Comparison of ENCODE assay signal across 8 mouse cellular contexts in genomic region chr2:36008071-36008470, GRCm38 (mm10). TPM values are rescaled to one million over a fixed set of nuclear protein-coding genes. Genes with fewer than 3 reads are reported as not detected.
DNase-seq lines count a peak whose midpoint lies in the region; ATAC-seq and TF ChIP-seq lines count a peak whose summit lies in the region.

No protein-coding gene starts in this region.

- peaks cover 3% of the 10 kb centered on the region; the same call in 1 of the 2 replicates for H3K27me3 ChIP-seq in lung, postnatal 0 days (replicated peaks; ENCODE audit: insufficient read depth, low read length)

- no peak for TF ChIP-seq EP300 in lung, postnatal 0 days (IDR thresholded peaks at IDR 0.05)

- ATAC-seq in lung, postnatal 0 days: no peak

- WGBS in lung, postnatal 0 days: 5% methylated on average over 1 of the region's 1 CpGs

- no peaks in the 10 kb centered on the region for H3K4me1 ChIP-seq in embryonic fibroblast, embryonic 13.5 days (ENCODE audit: control insufficient read depth, insufficient read depth, low read length)
- H3K4me1 ChIP-seq in lung, postnatal 0 days (ENCODE audit: insufficient read depth, low read depth, low read length): peaks cover 7% of the 10 kb centered on the region

- no peak overlapping the region for H3K9ac ChIP-seq in lung, postnatal 0 days (replicated peaks; ENCODE audit: low read depth)

- H3K4me3 ChIP-seq in embryonic fibroblast, embryonic 13.5 days (ENCODE audit: insufficient read depth, low read length): no peak overlapping the region
- H3K4me3 ChIP-seq in lung, postnatal 0 days (ENCODE audit: low read depth, low read length): no peak overlapping the region

- no peak overlapping the region for H3K4me2 ChIP-seq in lung, postnatal 0 days (replicated peaks; ENCODE audit: low read depth, low read length)

- DNase-seq in heart, adult 18-20 months: peak; percentile 39 to 75
- DNase-seq in heart, adult 11 months: no peak
- DNase-seq in ovary, postnatal 14 days (ENCODE audit: low spot score): peak; percentile 43
- DNase-seq in ovary, postnatal 10 days (ENCODE audit: low spot score): no peak
- DNase-seq in adrenal gland, postnatal 10 days: peak; percentile 72
- DNase-seq in lung, postnatal 0 days (ENCODE audit: low spot score): peak; percentile 57
- peak; percentile 45 for DNase-seq in thymus, postnatal 4 days

- H3K27ac ChIP-seq in embryonic fibroblast, embryonic 13.5 days (ENCODE audit: insufficient read depth, low read length): no peak overlapping the region
- no peak overlapping the region for H3K27ac ChIP-seq in lung, postnatal 0 days (ENCODE audit: low read length)

- H3K9me3 ChIP-seq in lung, postnatal 0 days (ENCODE audit: low read length): no peaks in the 10 kb centered on the region

- no peaks in the 10 kb centered on the region for H3K36me3 ChIP-seq in lung, postnatal 0 days (ENCODE audit: insufficient read depth, low read length)

- no peak for TF ChIP-seq POLR2A in embryonic fibroblast, embryonic 13.5 days (IDR thresholded peaks at IDR 0.05; ENCODE audit: low read depth, low read length)

- TF ChIP-seq CTCF in embryonic fibroblast, embryonic 13.5 days (IDR thresholded peaks at IDR 0.05; ENCODE audit: borderline replicate concordance, insufficient read depth, low read length): peak; percentile 62; the same call in 1 of the 2 replicates
- TF ChIP-seq CTCF in lung, postnatal 0 days (IDR thresholded peaks at IDR 0.05): peak; percentile 93

RNA-seq across cellular contexts. Expression of gene Ttll11, which starts 28.4 kb away (rescaled TPM):
- 1 to 10 TPM; 1.1 to 1.9 TPM for total RNA-seq in heart, adult 18-20 months (2021)
- 1 to 10 TPM in 1 of 2 experiments, under 1 TPM in 1; 0.84 to 2.2 TPM for total RNA-seq in adrenal gland, postnatal 10 days (2021)
- 4.6 and 4.9 TPM in 2 replicates for polyA plus RNA-seq in embryonic fibroblast, embryonic 13.5 days (2011; ENCODE audit: insufficient read length, low read depth, missing spikeins)
- polyA plus RNA-seq in lung, postnatal 0 days (2015; fragmentation: Nextera tagmentation; extraction: Ambion mirVana): 1.7 and 2.1 TPM in 2 replicates

RNA-seq across cellular contexts. Expression of gene Ndufa8, which starts 41.1 kb away (rescaled TPM):
- total RNA-seq in heart, adult 18-20 months (2021): 100 to 1,000 TPM; 687 to 800 TPM
- total RNA-seq in adrenal gland, postnatal 10 days (2021): 100 to 1,000 TPM; 419 to 460 TPM
- 99.4 and 100 TPM in 2 replicates for polyA plus RNA-seq in embryonic fibroblast, embryonic 13.5 days (2011; ENCODE audit: insufficient read length, low read depth, missing spikeins)
- 202 and 228 TPM in 2 replicates for polyA plus RNA-seq in lung, postnatal 0 days (2015; fragmentation: Nextera tagmentation; extraction: Ambion mirVana)

RNA-seq across cellular contexts. Expression of gene Morn5, which starts 41.2 kb away (rescaled TPM):
- total RNA-seq in heart, adult 18-20 months (2021): not detected
- not detected for total RNA-seq in adrenal gland, postnatal 10 days (2021)
- polyA plus RNA-seq in embryonic fibroblast, embryonic 13.5 days (2011; ENCODE audit: insufficient read length, low read depth, missing spikeins): not detected in 2 replicates
- 5.3 and 6.7 TPM in 2 replicates for polyA plus RNA-seq in lung, postnatal 0 days (2015; fragmentation: Nextera tagmentation; extraction: Ambion mirVana)

Comparison
In these comparisons a context has a peak if more than half of its experiments do, and no peak if none do; other contexts are left out.
1. DNase-seq: peak in heart, adult 18-20 months (2 of 2), ovary, postnatal 14 days (single experiment), adrenal gland, postnatal 10 days (single experiment), lung, postnatal 0 days (single experiment) and thymus, postnatal 4 days (single experiment); none in heart, adult 11 months (single experiment) and ovary, postnatal 10 days (single experiment).